Mouse (Mus musculus) retina, embryonic 14.5 days (tissue): ENCODE measurements at regions not wholly inside any gene's neighbourhood (a gene's known extent, or its start where the extent isn't known, plus 50 kb on each side); places are given as distances from the start of the nearest gene placed in this dataset.
A peak's percentile ranks its signal among the peaks of the same experiment; 100 is the strongest.
"Not testable (repeated sequence)": the region's sequence is repeated elsewhere in the genome, so short reads cannot be mapped to it uniquely, and the experiment has no call there.

Experiments used
- DNase-seq: peaks from one replicate; pipeline ENCODE4 v3.0.0-alpha.2; 2015; ENCODE audit warnings: low spot score

- no peak for DNase-seq
Measured at GRCm38 (mm10) chr6:16765354-16765753, 132.9 kb downstream of the Tfec start.

- no peak for DNase-seq
Measured at GRCm38 (mm10) chr6:16764707-16765106, 133.5 kb downstream of the Tfec start.

- DNase-seq: not testable (repeated sequence)
Measured at GRCm38 (mm10) chr6:16755044-16755443, 143.2 kb downstream of the Tfec start.

- no peak for DNase-seq
Measured at GRCm38 (mm10) chr6:16733184-16733583, 165.1 kb downstream of the Tfec start.

- no peak for DNase-seq
Measured at GRCm38 (mm10) chr6:16732095-16732494, 166.1 kb downstream of the Tfec start.

GRCm38 (mm10) chr6:16727256-16727890 is 170.9 kb downstream of the Tfec start:
- peak; percentile 90 for DNase-seq

- no peak for DNase-seq
Measured at GRCm38 (mm10) chr6:16725256-16725655, 173.0 kb downstream of the Tfec start.

- no peak for DNase-seq
Measured at GRCm38 (mm10) chr6:16704496-16704895, 193.7 kb downstream of the Tfec start.

GRCm38 (mm10) chr6:16703412-16703746 is 194.9 kb downstream of the Tfec start:
- DNase-seq: no peak

GRCm38 (mm10) chr6:16702706-16703411 is 195.4 kb downstream of the Tfec start:
- DNase-seq: no peak

GRCm38 (mm10) chr6:16697285-16697684 is 201.0 kb downstream of the Tfec start:
- no peak for DNase-seq

GRCm38 (mm10) chr6:16668004-16668403 is 230.2 kb downstream of the Tfec start:
- peak; percentile 72 for DNase-seq

- peak; percentile 6 for DNase-seq
Measured at GRCm38 (mm10) chr6:16667241-16667640, 231.0 kb downstream of the Tfec start.

GRCm38 (mm10) chr6:16646269-16646668 is 252.0 kb downstream of the Tfec start:
- DNase-seq: no peak

GRCm38 (mm10) chr6:16643519-16643918 is 254.7 kb downstream of the Tfec start:
- DNase-seq: no peak

- DNase-seq: no peak
Measured at GRCm38 (mm10) chr6:16636736-16637304, 261.4 kb downstream of the Tfec start.

GRCm38 (mm10) chr6:16636108-16636507 is 262.1 kb downstream of the Tfec start:
- DNase-seq: peak; percentile 8

- peak; percentile 81 for DNase-seq
Measured at GRCm38 (mm10) chr6:16607393-16608023, 290.7 kb downstream of the Tfec start.

- no peak for DNase-seq
Measured at GRCm38 (mm10) chr6:16606687-16607392, 291.4 kb downstream of the Tfec start.

GRCm38 (mm10) chr6:16592411-16592810 is 305.8 kb downstream of the Tfec start:
- no peak for DNase-seq

GRCm38 (mm10) chr6:16582302-16582701 is 315.9 kb downstream of the Tfec start:
- no peak for DNase-seq

- DNase-seq: no peak
Measured at GRCm38 (mm10) chr6:16581801-16582200, 316.4 kb downstream of the Tfec start.
